Mouse (Mus musculus) T-helper 2 cell (primary cell): Measurements from ENCODE around the gene Ggt6.

Source experiments
- in situ Hi-C: fragments of 300-600 bp; cut with MboI, MseI; formaldehyde crosslinking; loops from one replicate; pipeline ENCODE4 v1.15.1; 2025; ENCODE audit warnings: high pct_unique_total_duplicates

Gene Ggt6

DNA sequence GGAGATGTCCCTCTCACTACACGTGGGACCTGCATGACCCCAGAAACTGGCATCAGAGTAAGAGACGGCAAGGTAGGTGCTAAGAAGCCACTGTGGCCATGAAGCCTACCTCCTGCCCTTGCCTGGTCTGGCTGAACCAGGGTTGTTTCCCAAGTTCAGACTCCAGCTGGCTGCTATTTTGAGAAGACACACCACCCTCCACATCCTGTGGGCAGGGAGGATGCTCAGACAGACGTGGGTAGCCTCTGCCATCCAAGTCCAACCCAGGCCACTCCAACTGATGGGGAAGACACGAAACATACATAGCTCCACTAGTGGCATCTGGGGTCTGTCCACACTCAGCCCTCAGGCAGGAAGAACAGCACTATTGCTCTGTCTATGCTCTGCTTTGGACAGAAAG, 34.7 kb downstream of the Ggt6 start:
- in situ Hi-C loops = no loop called here

GRCm38 (mm10) chr11:72471381-72471780, 36.1 kb downstream of the Ggt6 start:
- in situ Hi-C loops = no loop called here

GRCm38 (mm10) chr11:72473540-72473939, 38.2 kb downstream of the Ggt6 start:
- in situ Hi-C loops = no loop called here

DNA sequence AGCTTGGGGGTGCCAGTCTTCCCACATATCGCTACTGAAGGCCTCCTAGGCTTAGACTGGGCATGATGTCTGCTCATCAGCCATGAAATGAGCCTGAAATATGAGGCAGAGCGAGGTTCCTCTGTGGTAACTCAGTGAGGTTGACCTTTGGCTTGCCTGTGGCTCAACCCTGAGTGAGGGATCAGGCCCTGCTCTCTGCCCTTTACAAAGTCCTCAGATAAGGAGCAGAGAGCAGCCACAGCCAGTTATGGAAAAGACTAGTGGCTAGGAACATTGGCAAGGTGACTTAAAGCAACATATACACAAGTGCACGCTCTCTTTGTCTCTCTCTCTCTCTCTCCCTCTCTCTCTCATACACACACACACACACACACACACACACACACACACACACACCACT, 39.6 kb downstream of the Ggt6 start:
- in situ Hi-C loops = no loop called here

GRCm38 (mm10) chr11:72475408-72475807, 40.1 kb downstream of the Ggt6 start:
- in situ Hi-C loops = no loop called here

DNA sequence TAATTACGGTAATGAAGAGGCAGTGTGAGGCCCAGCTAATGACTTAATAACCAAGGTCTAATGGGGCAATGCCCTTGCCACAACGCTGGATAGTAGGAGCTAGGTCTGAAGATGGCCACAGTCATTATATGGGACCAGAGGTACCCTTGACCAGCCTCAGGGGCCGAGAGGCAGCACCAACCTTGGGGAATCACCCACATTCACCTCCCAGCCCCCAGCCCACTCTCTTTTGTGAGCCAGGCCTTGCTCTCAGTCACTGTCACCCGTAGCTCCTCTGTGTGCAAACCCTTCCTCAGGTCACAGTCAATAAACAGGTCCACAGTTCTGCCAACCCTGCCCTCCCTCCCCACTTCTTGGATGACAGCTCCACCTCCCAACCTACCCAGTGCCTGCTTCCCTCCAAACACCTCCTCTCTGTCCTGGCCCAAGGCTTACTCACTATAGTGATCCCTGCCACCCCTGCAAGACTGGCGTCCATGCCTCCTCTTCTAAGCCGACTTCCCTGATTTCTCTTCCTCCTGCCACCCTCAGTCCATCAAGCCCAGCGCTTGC, 40.8 kb downstream of the Ggt6 start:
- in situ Hi-C loops = no loop called here

DNA sequence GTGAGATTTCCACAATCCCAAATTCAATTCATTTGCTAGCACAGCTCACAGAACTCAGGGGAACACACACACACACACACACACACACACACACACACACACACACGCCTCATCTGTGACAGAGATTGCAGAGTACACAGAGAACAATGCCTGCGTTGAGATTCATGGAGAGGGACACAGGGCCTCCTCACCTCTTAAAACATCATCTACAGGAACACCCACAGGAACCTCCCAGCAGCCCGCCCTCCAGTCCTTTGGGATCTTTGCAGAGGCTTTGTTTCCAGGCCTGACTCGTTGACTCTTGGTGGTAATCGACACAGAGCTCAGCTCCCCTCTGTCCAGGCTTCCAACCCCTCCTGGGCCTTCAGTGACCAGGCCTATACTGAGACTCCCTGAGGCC, 41.9 kb downstream of the Ggt6 start:
- in situ Hi-C loops = no loop called here

- in situ Hi-C loops = no loop called here
Observed at GRCm38 (mm10) chr11:72477653-72478052, 42.3 kb downstream of the Ggt6 start.

- in situ Hi-C loops = no loop called here
Observed at GRCm38 (mm10) chr11:72478228-72478627, 42.9 kb downstream of the Ggt6 start.

DNA sequence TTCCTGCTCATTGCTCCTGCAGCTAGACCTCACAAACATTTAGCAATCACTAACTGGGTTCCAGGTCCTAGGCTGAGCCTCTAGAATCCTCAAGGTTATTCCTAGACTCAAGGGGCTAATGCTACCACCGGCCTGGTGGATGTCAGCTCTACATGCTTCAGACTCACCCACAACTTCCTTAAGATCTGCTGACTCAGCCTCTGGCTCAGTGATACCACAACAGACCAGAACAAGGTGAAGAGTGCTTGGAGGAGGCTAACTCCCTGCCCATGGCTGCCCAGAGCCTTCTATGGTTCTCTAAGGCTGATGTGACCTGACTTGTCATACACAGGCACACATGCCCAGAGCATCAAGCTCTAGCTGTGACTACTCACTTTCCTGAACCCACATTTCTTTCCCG, 44.2 kb downstream of the Ggt6 start:
- in situ Hi-C loops = no loop called here

GRCm38 (mm10) chr11:72481313-72481712, 46.0 kb downstream of the Ggt6 start:
- in situ Hi-C loops = no loop called here

DNA sequence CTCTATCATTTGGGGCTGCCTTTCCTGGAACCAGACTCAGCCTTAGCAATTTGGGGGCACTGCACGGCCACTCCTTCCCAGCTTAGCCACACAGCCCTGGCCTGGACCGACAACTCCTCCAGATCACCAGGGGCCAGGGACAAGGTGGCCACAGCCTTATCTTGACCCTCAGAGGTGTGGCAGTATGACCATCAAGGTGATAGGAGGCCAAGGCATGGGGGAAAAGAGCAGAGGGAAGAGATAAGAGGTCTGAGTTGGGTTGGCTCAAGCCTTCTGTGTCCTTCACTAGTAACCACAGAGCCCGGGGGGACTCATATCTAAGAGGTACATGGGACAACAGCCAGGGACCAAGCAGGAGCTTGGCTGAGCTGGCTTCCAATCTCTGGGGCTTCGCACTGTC, 46.6 kb downstream of the Ggt6 start:
- in situ Hi-C loops = no loop called here

- in situ Hi-C loops = no loop called here
Observed at GRCm38 (mm10) chr11:72484549-72484948, 49.2 kb downstream of the Ggt6 start.

GRCm38 (mm10) chr11:72485157-72485556, 49.8 kb downstream of the Ggt6 start:
- in situ Hi-C loops = no loop called here

- in situ Hi-C loops = no loop called here
Observed at GRCm38 (mm10) chr11:72485960-72486359, 50.6 kb downstream of the Ggt6 start.

DNA sequence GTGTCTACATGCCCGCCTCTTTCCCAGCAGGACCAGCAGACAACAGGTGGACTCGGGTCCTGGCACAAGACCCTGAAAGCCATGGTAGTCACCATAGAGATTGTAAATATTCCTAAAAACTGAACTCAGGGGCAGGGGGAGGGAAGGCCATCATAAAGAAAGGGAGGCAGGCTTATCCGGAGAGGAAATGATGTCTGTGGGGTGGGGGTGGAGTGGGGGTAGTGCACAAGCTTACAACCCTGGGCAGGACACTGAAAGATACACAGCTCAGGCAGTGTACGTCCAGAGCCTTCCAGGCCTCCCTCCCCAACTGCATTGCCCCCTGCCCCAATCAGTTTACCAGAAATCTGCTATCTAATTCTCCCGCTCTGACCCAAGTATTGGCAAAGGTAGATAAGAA, 51.8 kb downstream of the Ggt6 start:
- in situ Hi-C loops = no loop called here

GRCm38 (mm10) chr11:72487739-72488138, 52.4 kb downstream of the Ggt6 start:
- in situ Hi-C loops = no loop called here
